Mouse (Mus musculus): Measurements from ENCODE around the gene Apeh. TPM values are rescaled to one million over a fixed set of nuclear protein-coding genes. Genes with fewer than 3 reads are reported as not detected.
A peak's percentile ranks its signal among the peaks of the same experiment; 100 is the strongest.

Apeh gene
- total RNA-seq, 2 experiments from 2014 or later = 31.0 to 31.8 TPM

DNA sequence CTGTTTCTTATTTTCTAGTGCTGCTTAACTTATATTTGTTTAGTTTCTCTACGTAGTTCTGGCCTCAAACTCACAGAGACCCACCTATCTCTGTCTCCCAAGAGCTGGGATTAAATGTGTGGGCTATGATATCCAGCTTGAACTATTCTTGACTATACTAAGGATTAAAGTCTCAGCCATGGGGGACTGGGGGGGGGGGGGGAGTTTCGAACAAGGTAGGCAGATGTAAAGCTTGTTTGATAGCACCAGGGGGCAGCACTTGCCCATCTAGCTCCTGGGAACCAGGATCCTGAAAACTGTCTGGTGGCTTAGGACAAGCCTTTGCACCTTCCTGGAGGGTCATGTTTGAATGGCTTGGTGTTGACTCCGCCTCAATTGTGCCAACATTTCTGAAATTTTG, 1.1 kb upstream of the Apeh start:
- DNase-seq (ENCODE audit: extremely low spot score in 1 of 2, low spot score in 2 of 2) = no peak
- Histone ChIP-seq H3K27ac (peak overlapping the region; percentile 74; the same call in 1 of the 2 replicates), H3K4me3 (peak overlapping the region; percentile 53)
- peak; percentile 69 for TF ChIP-seq CTCF (IDR thresholded peaks at IDR 0.05)
- intact Hi-C loops (cut with DNase I) = loop anchor here (1.0 kb wide), 2 partner anchors 106 to 189 kb away; no protein-coding TSS in a partner anchor

GRCm38 (mm10) chr9:108094998-108095411, 599 bp upstream of the Apeh start:
- intact Hi-C loops (cut with DNase I) = loop anchor here (1.0 kb wide), 2 partner anchors 106 to 189 kb away; no protein-coding TSS in a partner anchor
- peak overlapping the region; percentile 74 for H3K27ac ChIP-seq
- DNase-seq (ENCODE audit: extremely low spot score in 1 of 2, low spot score in 2 of 2) = no peak
- TF ChIP-seq CTCF (IDR thresholded peaks at IDR 0.05) = no peak
- H3K4me3 ChIP-seq = peak overlapping the region; percentile 53

GRCm38 (mm10) chr9:108093586-108093985, 820 bp downstream of the Apeh start:
- DNase-seq (ENCODE audit: extremely low spot score in 1 of 2, low spot score in 2 of 2) = no peak
- intact Hi-C loops (cut with DNase I) = no loop called here
- Histone ChIP-seq H3K4me3 (peak overlapping the region; percentile 53), H3K27ac (peak overlapping the region; percentile 74; the same call in 1 of the 2 replicates)
- TF ChIP-seq CTCF (IDR thresholded peaks at IDR 0.05) = no peak

DNA sequence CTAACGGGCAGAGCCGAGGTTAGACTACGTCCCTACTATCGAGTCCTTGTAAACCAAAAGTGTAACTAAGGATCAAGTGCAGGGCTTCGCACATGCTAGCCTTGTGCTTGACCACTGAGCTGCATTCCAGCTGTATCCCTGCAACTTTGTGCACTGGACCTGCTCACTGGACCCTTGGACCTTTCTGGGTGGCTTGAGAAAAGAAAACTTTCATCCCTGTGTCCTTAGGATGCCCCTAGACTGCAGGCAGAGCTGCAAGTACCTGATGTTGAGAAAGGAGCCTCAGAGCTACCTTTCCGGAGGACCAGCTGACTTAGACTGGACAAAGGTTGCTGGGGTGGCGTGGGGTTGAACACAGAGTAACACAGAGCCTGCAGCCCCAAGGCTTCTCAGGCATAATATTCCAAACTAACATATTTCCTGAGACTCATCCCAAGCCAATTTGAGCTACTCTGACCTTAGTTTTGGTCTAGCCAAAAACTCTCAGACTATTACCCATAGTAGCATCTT, 3.7 kb downstream of the Apeh start:
- DNase-seq (ENCODE audit: extremely low spot score in 1 of 2, low spot score in 2 of 2) = no peak
- Histone ChIP-seq H3K4me3 (no peak overlapping the region), H3K27ac (no peak overlapping the region)
- TF ChIP-seq CTCF (IDR thresholded peaks at IDR 0.05) = no peak
- intact Hi-C loops (cut with DNase I) = no loop called here

- no peak for TF ChIP-seq CTCF (IDR thresholded peaks at IDR 0.05)
- Histone ChIP-seq H3K4me3 (no peak overlapping the region), H3K27ac (no peak overlapping the region)
- intact Hi-C loops (cut with DNase I) = no loop called here
- DNase-seq (ENCODE audit: extremely low spot score in 1 of 2, low spot score in 2 of 2) = no peak
Measured at GRCm38 (mm10) chr9:108085261-108085660, 9.1 kb downstream of the Apeh start.

GRCm38 (mm10) chr9:108083561-108083960, 10.8 kb downstream of the Apeh start:
- TF ChIP-seq CTCF (IDR thresholded peaks at IDR 0.05) = no peak
- intact Hi-C loops (cut with DNase I) = no loop called here
- Histone ChIP-seq H3K4me3 (no peak overlapping the region), H3K27ac (no peak overlapping the region)
- DNase-seq (ENCODE audit: extremely low spot score in 1 of 2, low spot score in 2 of 2) = no peak

- intact Hi-C loops (cut with DNase I) = no loop called here
- no peak for TF ChIP-seq CTCF (IDR thresholded peaks at IDR 0.05)
- no peak for DNase-seq (ENCODE audit: extremely low spot score in 1 of 2, low spot score in 2 of 2)
- no peak within 1 kb of the TSS for H3K27ac ChIP-seq
- no peak within 1 kb of the TSS for H3K4me3 ChIP-seq
Measured at GRCm38 (mm10) chr9:108082988-108083431, 11.4 kb downstream of the Apeh start, which contains the start of gene Rnf123. TSS of gene Rnf123 (minus strand) at chr9:108083346.

DNA sequence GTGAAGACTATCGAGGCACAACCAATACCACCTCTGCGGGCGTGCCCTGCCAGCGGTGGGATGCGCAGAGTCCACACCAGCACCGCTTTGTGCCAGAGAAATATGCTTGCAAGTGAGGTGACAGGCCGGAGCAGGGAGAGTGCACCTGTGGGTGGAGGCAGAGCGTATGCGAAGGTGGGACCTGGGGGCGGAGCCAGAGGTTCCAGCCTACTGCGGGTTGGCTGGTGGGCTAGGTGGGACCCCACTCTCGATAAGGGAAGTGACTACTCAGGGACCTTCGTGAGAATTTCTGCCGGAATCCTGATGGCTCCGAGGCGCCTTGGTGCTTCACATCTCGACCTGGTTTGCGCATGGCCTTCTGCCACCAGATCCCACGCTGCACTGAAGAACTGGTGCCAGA, 11.9 kb downstream of the Apeh start:
- Histone ChIP-seq H3K27ac (no peak overlapping the region), H3K4me3 (no peak overlapping the region)
- intact Hi-C loops (cut with DNase I) = no loop called here
- no peak for DNase-seq (ENCODE audit: extremely low spot score in 1 of 2, low spot score in 2 of 2)
- TF ChIP-seq CTCF (IDR thresholded peaks at IDR 0.05) = no peak

DNA sequence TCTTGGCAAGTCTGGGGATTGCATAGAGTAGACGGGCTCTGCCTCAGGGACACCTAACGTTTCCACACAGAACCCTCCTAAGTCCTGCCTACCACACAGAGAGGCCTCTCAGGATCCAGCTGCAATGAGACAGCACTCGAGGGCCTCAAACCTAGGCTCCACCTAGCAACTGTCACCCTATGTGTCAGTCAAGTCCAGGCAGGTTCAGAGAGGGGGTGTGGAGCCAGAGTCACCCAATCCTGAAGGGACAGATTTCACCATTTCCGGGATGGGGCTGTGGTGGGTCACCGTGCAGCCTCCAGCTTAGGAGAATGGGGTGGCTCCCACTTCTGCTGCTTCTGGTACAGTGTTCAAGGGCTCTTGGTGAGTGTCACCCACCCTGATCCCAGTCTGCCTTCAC, 14.2 kb downstream of the Apeh start, which contains the start of gene Mst1:
Mst1 (plus strand) TSS at position 269 of the 400 bp plus-strand sequence.
- intact Hi-C loops (cut with DNase I) = no loop called here
- Histone ChIP-seq H3K27ac (peak within 1 kb of the TSS; percentile 96), H3K4me3 (peak within 1 kb of the TSS; percentile 70)
- TF ChIP-seq CTCF (IDR thresholded peaks at IDR 0.05) = no peak
- no peak for DNase-seq (ENCODE audit: extremely low spot score in 1 of 2, low spot score in 2 of 2)

DNA sequence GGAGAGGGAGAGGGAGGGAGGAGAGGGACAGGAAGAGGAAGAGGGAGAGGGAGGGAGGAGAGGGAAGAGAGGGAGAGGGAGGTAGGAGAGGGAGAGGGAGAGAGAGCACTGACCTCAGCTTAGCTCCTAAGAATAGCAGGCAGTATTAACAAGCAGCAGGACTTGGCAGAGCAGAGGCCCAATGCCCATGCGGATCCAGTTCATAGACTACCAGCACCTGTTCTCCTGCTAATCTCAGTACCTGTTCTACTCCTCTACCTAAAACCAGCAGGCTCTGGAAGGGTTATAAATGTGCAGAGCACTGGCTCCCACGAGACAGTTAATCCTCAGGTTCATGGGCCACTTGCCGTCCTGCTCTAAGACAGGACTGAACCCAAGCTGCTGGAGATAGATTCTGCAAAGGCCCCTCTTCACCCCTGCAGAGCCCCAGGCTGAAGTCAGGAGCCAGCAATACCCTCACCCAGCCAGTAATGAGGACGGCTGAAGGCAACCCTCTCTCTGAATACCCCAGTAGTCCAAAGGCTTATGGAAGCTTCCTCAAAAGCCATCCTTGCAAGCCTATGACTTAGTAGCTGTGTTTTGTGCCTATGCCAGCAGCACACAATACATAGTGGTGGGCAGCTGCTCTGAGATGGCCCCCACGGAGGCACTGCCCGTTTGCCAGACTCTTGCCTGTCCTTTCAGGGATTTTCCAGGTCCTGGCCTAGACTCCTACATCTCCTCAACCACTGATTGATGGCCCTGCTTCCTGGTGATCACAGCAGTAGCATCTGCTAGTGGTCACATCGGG, 21.1 kb downstream of the Apeh start:
- no peak overlapping the region for H3K27ac ChIP-seq
- H3K4me3 ChIP-seq = no peak overlapping the region
- no peak for DNase-seq (ENCODE audit: extremely low spot score in 1 of 2, low spot score in 2 of 2)
- intact Hi-C loops (cut with DNase I) = no loop called here
- no peak for TF ChIP-seq CTCF (IDR thresholded peaks at IDR 0.05)

DNA sequence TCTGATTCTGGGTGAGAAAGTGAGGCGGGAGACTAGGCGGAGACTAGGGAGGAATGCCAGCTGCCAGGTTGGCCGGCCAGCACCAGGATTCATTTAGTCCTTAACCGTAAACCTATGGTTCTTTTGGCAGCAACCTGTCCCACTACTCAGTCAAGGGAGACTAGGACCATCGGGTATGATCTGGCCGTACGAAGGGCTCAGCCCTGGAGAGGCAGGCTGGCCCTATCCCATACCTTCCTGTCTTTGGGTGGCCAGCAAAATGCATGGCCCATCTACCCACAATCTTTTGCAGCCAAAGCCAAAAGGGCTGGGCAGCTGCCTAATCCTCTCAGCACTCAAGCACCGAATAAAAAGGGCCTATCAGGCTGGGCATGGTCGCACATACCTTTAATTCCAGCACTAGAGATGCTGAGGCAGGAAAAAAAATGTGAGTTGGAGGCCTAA, 21.9 kb downstream of the Apeh start:
- no peak for DNase-seq (ENCODE audit: extremely low spot score in 1 of 2, low spot score in 2 of 2)
- no peak for TF ChIP-seq CTCF (IDR thresholded peaks at IDR 0.05)
- no peak overlapping the region for H3K4me3 ChIP-seq
- intact Hi-C loops (cut with DNase I) = no loop called here
- H3K27ac ChIP-seq = no peak overlapping the region

DNA sequence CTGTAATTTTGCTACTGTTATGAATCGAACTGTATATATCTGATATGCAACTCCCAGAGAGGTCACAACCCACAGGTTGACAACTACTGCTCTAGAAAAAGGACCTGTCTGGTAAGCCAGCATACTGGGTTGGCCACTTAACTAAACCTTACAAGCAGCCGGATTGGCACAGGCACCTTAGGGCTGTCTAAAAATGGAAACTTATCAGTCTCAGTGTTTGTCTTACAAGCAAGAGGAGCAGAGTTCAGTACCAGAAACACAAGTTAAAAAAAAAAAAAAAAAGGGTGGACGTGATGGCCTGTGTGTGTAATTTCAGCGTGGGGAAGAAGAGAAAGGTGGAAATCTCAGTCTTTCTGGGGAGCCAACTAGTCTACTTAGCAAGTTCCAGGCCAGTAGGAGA, 22.6 kb downstream of the Apeh start:
- intact Hi-C loops (cut with DNase I) = no loop called here
- no peak overlapping the region for H3K27ac ChIP-seq
- no peak for TF ChIP-seq CTCF (IDR thresholded peaks at IDR 0.05)

More for the DNA sequence above, 22.6 kb downstream of the Apeh start:
- H3K4me3 ChIP-seq = no peak overlapping the region
- DNase-seq (ENCODE audit: extremely low spot score in 1 of 2, low spot score in 2 of 2) = no peak

All from left cerebral cortex, adult 2 months (tissue).